Mouse (Mus musculus) liver, postnatal 0 days (tissue): ENCODE results near the gene Keap1. TPM values are rescaled to one million over a fixed set of nuclear protein-coding genes. Genes with fewer than 3 reads are reported as not detected.
"Not testable (repeated sequence)": the region's sequence is repeated elsewhere in the genome, so short reads cannot be mapped to it uniquely, and the experiment has no call there.

ENCODE experiments used
- ATAC-seq: fragments of 200-750 bp; cut with Nextera tagmentation; 2 replicates; pipeline ENCODE4 v1.8.0; 2017; ENCODE audit warnings: mild to moderate bottlenecking, moderate library complexity
- DNase-seq: peaks from one replicate; pipeline ENCODE4 v3.0.0-alpha.2; 2016
- H3K27ac ChIP-seq: fragments of 300-500 bp; sonication (generic); 2 replicates; pipeline ENCODE4 v1.5.1; 2014; ENCODE audit warnings: antibody characterized with exemption, moderate library complexity, mild to moderate bottlenecking, low read depth
- H3K27me3 ChIP-seq: fragments of 300-500 bp; sonication (generic); 2 replicates; pipeline ENCODE4 v1.6.1; 2014; ENCODE audit warnings: low read length, control low read depth, mixed read lengths; ENCODE audit not compliant: insufficient read depth
- H3K36me3 ChIP-seq: fragments of 300-500 bp; sonication (generic); replicated peaks from 2 replicates; pipeline ENCODE4 v1.6.1; 2014; ENCODE audit warnings: mild to moderate bottlenecking, control low read depth, low read length, moderate library complexity, mixed read lengths; ENCODE audit not compliant: insufficient read depth
- H3K4me1 ChIP-seq: fragments of 300-500 bp; sonication (generic); 2 replicates; pipeline ENCODE4 v1.6.1; 2014; ENCODE audit warnings: antibody characterized with exemption, mild to moderate bottlenecking, control low read depth; ENCODE audit not compliant: insufficient read depth
- H3K4me2 ChIP-seq: fragments of 300-500 bp; sonication (generic); 2 replicates; pipeline ENCODE4 v1.6.1; 2014; ENCODE audit warnings: low read depth, mild to moderate bottlenecking, low read length, moderate library complexity, mixed read lengths
- H3K4me3 ChIP-seq: fragments of 300-500 bp; sonication (generic); 2 replicates; pipeline ENCODE4 v1.5.1; 2014; ENCODE audit warnings: low read depth, low read length
- H3K9ac ChIP-seq: fragments of 300-500 bp; sonication (generic); replicated peaks from 2 replicates; pipeline ENCODE4 v1.6.1; 2014; ENCODE audit warnings: mild to moderate bottlenecking, moderate library complexity
- H3K9me3 ChIP-seq: fragments of 300-500 bp; sonication (generic); 2 replicates; pipeline ENCODE4 v1.6.1; 2016; ENCODE audit warnings: mild to moderate bottlenecking, control low read depth, low read length, mixed read lengths
- CTCF ChIP-seq: sonication (generic); IDR thresholded peaks from 2 replicates; pipeline ENCODE4 v1.5.1; 2016; ENCODE audit warnings: antibody characterized with exemption, low read depth
- EP300 ChIP-seq: IDR thresholded peaks from 2 replicates; pipeline ENCODE4 v1.6.1; 2016; ENCODE audit warnings: antibody characterized with exemption, low read depth, mild to moderate bottlenecking
- WGBS: fragments of 180-500 bp; shearing (Covaris S2); extraction: QIAGEN DNeasy Blood & Tissue Kit; methylation state at CpG from one replicate; pipeline ENCODE4 v1.1.7; 2014; ENCODE audit not compliant: insufficient replicate concordance; 5-methylcytosine and 5-hydroxymethylcytosine counted together
- polyA plus RNA-seq: library from polyadenylated mRNA; unstranded; fragments of >200 nt; fragmentation: Nextera tagmentation; extraction: Ambion mirVana; gene quantifications from 2 replicates; pipeline ENCODE4 v1.2.1, GENCODE M21; 2015

Gene Keap1
- polyA plus RNA-seq, 1 experiment from 2014 or later: 26.5 TPM

DNA sequence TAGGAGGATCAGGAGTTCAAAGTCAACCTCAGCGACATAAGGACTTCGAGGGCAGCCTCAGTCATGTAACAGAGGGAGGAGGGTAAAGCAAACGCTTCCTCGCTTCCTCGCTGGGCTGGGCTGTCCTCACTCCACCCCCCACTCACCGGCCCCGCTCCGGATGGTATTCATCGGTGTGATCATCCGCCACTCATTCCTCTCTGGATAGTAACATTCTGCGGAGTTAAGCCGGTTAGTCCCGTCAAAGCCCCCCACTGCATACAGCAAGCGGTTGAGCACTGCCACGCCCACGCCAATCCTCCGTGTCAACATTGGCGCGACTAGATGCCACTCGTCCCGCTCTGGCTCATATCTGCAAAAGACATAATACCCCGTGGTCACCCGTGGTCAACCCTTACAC lies 7.6 kb downstream of the Keap1 start:
- TF ChIP-seq EP300 (no peak), CTCF (no peak)
- ATAC-seq (no peak), DNase-seq (no peak)
- Histone ChIP-seq H3K27ac (no peak overlapping the region), H3K4me2 (no peak overlapping the region), H3K9ac (no peak overlapping the region), H3K36me3 (peaks cover 26% of the 10 kb centered on the region), H3K27me3 (no peaks in the 10 kb centered on the region), H3K4me3 (no peak overlapping the region), H3K4me1 (peaks cover 20% of the 10 kb centered on the region), H3K9me3 (no peaks in the 10 kb centered on the region)
- 67% methylated on average over 23 of the region's 23 CpGs for WGBS

DNA sequence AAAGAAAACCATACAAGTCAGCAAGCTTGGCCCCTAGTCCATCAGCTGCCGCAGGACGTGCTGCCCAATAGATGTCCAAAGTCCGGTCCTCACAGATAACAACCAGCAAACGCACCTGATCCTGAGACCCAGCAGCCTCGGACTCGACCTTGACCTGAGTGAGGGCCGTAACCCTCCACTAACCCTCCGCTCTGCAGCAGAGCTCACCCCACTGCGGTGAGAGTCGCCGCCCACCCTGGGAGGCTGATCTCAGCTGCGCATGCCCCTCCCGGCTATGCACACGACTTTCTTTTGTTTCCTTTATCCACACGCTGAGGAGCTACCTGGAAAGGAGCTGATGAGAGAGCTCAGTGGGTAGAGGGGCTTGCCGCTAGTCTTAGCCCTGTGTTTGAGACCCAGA lies 11.8 kb downstream of the Keap1 start:
- Histone ChIP-seq H3K4me1 (peaks cover 23% of the 10 kb centered on the region), H3K4me2 (peak overlapping the region; percentile 76), H3K27me3 (no peaks in the 10 kb centered on the region), H3K9me3 (no peaks in the 10 kb centered on the region), H3K9ac (peak overlapping the region; percentile 54), H3K36me3 (peaks cover 13% of the 10 kb centered on the region; the same call in 1 of the 2 replicates), H3K4me3 (peak overlapping the region; percentile 35), H3K27ac (peak overlapping the region; percentile 84)
- ATAC-seq (peak; percentile 67), DNase-seq (peak; percentile 59)
- 15% methylated on average over 16 of the region's 16 CpGs for WGBS
- TF ChIP-seq EP300 (no peak), CTCF (no peak)

DNA sequence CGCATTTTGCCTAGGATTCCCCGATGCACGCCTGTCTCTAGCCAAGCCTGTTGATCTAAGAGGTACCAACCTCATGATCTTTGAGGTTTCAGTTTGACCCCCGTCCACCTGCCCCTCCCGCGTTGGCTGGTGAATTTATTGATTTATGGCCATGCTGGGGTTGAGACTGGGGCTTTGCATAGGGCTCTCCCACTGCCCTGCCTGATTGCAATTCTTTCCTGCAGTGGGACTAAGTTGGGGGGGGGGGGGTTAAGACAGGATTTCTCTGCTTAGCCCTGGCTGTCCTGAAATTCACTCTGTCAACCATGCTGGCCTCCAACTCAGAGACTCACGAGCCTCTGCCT lies 13.8 kb downstream of the Keap1 start:
- Histone ChIP-seq H3K4me2 (peak overlapping the region; percentile 67), H3K36me3 (peaks cover under 1% of the 10 kb centered on the region; the same call in 1 of the 2 replicates), H3K9me3 (no peaks in the 10 kb centered on the region), H3K27ac (peak overlapping the region; percentile 53; the same call in 1 of the 2 replicates), H3K4me1 (peaks cover 28% of the 10 kb centered on the region), H3K4me3 (peak overlapping the region; percentile 39), H3K9ac (0 out of 2 replicates have a peak overlapping the region, but pooled peaks have one; percentile 16), H3K27me3 (no peaks in the 10 kb centered on the region)
- WGBS: 6% methylated on average over 7 of the region's 7 CpGs
- no peak for TF ChIP-seq CTCF
- TF ChIP-seq EP300: no peak
- ATAC-seq (no peak), DNase-seq (no peak)

DNA sequence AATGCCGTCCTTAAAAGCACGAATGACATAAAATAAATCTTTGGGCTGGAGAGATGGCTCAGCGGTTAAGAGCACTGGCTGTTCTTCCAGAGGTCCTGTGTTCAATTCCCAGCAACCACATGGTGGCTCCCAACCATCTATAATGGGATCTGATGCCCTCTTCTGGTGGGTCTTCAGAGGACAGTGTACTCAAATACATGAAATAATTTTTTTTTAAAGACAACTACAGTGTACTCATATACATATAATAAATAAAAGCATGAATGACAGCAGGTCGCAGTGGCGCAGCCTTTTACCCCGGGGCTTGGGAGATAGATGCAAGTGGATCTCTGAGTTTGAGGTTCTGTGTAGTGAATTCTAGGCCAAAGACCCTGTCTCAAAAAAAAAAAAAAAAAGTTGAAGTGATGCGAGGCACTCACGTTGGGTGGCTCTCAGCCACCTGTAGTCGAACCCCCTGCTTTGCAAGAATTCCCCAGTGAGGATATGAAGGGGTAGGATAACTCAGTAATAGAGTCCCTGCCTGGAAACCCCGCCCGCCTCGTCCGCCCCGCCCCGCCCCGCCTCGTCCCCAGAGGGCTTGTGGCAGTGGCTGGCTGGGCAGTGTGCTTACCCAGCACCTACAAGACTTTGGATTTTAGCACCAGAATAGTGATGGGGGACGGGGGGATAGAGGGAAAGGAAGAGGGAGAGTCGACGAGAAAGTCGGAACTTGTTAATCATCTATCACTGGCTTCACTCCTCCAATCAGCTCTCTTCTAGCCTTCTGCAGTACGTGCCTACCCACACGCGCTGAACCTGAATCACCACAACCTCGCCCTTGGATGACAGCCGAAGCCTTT lies 14.4 kb downstream of the Keap1 start:
- Histone ChIP-seq H3K27ac (peak overlapping the region; percentile 53), H3K27me3 (no peaks in the 10 kb centered on the region), H3K4me2 (peak overlapping the region; percentile 67), H3K9ac (0 out of 2 replicates have a peak overlapping the region, but pooled peaks have one; percentile 16), H3K9me3 (no peaks in the 10 kb centered on the region), H3K4me1 (peaks cover 28% of the 10 kb centered on the region), H3K36me3 (no peaks in the 10 kb centered on the region), H3K4me3 (peak overlapping the region; percentile 39)
- no peak for TF ChIP-seq EP300
- peak; percentile 22 for TF ChIP-seq CTCF
- WGBS: 20% methylated on average over 26 of the region's 26 CpGs
- DNase-seq (peak; percentile 72), ATAC-seq (peak; percentile 60)

DNA sequence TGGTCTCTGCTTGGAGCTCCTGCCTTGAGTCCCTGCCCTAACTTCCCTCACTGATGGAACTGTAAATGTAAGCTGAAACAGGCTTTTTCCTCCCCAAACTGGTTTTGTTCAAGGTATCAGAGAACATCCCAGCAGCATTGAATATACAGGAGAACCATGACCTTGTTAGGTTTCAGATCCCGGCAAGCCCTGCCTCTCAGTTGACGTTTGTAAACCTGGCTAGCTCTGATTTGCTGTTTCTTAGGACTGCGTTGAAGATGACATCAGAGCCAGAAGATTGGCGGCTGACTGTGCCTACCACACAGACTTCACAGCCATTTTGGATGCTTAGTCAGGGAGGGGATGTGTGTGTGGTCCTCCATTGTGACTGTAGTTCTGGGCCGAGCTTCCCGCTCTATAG lies 15.3 kb downstream of the Keap1 start:
- Histone ChIP-seq H3K9ac (no peak overlapping the region), H3K27me3 (no peaks in the 10 kb centered on the region)
- WGBS: 85% methylated on average over 6 of the region's 6 CpGs

DNA sequence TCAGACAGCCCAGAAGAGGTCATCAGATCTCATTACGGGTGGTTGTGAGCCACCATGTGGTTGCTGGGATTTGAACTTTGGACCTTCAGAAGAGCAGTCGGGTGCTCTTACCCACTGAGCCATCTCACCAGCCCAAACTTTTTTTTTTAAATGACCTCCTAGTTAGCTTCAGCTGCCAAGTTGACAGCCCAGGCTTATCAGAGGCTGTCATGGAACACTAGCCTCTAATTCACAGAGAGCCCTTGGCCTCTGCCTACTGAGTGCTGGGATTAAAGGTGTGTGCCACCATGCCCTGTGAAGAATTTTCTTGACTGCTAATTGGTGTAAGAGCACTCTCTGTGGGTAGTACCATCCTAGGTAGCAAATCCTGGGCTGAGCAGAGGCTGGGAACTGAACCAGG lies 15.7 kb downstream of the Keap1 start:
- H3K9ac ChIP-seq, H3K9me3 ChIP-seq, H3K4me2 ChIP-seq, H3K4me3 ChIP-seq, DNase-seq, H3K27ac ChIP-seq, ATAC-seq, H3K36me3 ChIP-seq, H3K27me3 ChIP-seq: not testable (repeated sequence)
- H3K4me1 ChIP-seq: peaks cover 28% of the 10 kb centered on the region
- WGBS: 100% methylated on average over 1 of the region's 2 CpGs

More for the DNA sequence above, 15.3 kb downstream of the Keap1 start:
- H3K27ac ChIP-seq: no peak overlapping the region
- DNase-seq (no peak), ATAC-seq (no peak)
- H3K9me3 ChIP-seq: no peaks in the 10 kb centered on the region
- no peak overlapping the region for H3K4me2 ChIP-seq
- H3K4me1 ChIP-seq: peaks cover 28% of the 10 kb centered on the region
- no peak overlapping the region for H3K4me3 ChIP-seq
- no peaks in the 10 kb centered on the region for H3K36me3 ChIP-seq
- no peak for TF ChIP-seq EP300
